In genomic region chr7:81074546-81074945, GRCm38 (mm10) we compare ENCODE assay signal across 9 mouse cellular contexts. TPM values are rescaled to one million over a fixed set of nuclear protein-coding genes. Genes with fewer than 3 reads are reported as not detected.
DNase-seq lines count a peak whose midpoint lies in the region; ATAC-seq lines count a peak whose summit lies in the region.
"Had no signal": no experiment of that assay in that cellular context is flagged by ENCODE, and none has a peak within 500 bp of the region (broad histone marks: within the 10 kb centered on the region; RNA-seq: fewer than 3 reads in every experiment).

No protein-coding gene starts in this region.

- H3K27me3 ChIP-seq in embryonic facial prominence, embryonic 10.5 days (replicated peaks; ENCODE audit: low read depth, poor library complexity, severe bottlenecking): 0 out of 2 replicates have a peak, but pooled peaks cover 5% of the 10 kb centered on the region
- H3K27me3 ChIP-seq in liver, embryonic 15.5 days: peaks cover 4% of the 10 kb centered on the region; the same call in 1 of the 2 replicates

- peak; percentile 92 for DNase-seq in heart, adult 11 months
- no peak for DNase-seq in heart, postnatal 25 days (ENCODE audit: low spot score)
- DNase-seq in 416B (ENCODE audit: low read depth): peak; percentile 61
- peak; percentile 54 for DNase-seq in embryonic facial prominence, embryonic 10.5 days (ENCODE audit: low spot score)
- DNase-seq in right cerebral cortex, adult 18-20 months: no peak
- no peak for DNase-seq in adrenal gland, adult 8-10 months
- DNase-seq in spleen, postnatal 10 days (ENCODE audit: low spot score in 2 of 2): no peak
- DNase-seq: cerebellum, postnatal 25 days had no signal

- no peak overlapping the region for H3K4me3 ChIP-seq in embryonic facial prominence, embryonic 10.5 days
- no peak overlapping the region for H3K4me3 ChIP-seq in liver, embryonic 15.5 days (replicated peaks)

- H3K4me1 ChIP-seq in embryonic facial prominence, embryonic 10.5 days: peaks cover 36% of the 10 kb centered on the region
- H3K4me1 ChIP-seq in liver, embryonic 15.5 days (replicated peaks): peaks cover 19% of the 10 kb centered on the region

- H3K9me3 ChIP-seq in embryonic facial prominence, embryonic 10.5 days: no peaks in the 10 kb centered on the region
- no peaks in the 10 kb centered on the region for H3K9me3 ChIP-seq in liver, embryonic 15.5 days (replicated peaks)

- H3K36me3 ChIP-seq in embryonic facial prominence, embryonic 10.5 days (replicated peaks): no peaks in the 10 kb centered on the region
- no peaks in the 10 kb centered on the region for H3K36me3 ChIP-seq in liver, embryonic 15.5 days (replicated peaks)

- peak overlapping the region; percentile 16; the same call in 1 of the 2 replicates for H3K27ac ChIP-seq in embryonic facial prominence, embryonic 10.5 days (replicated peaks)
- 0 out of 2 replicates have a peak overlapping the region, but pooled peaks have one; percentile 25 for H3K27ac ChIP-seq in liver, embryonic 15.5 days (replicated peaks)

- peak overlapping the region; percentile 8; the same call in 1 of the 2 replicates for H3K4me2 ChIP-seq in liver, embryonic 15.5 days

- no peak overlapping the region for H3K9ac ChIP-seq in liver, embryonic 15.5 days

- ATAC-seq in liver, embryonic 15.5 days (ENCODE audit: insufficient read depth): peak; percentile 62

- intact Hi-C loops in heart, postnatal 25 days (cut with DNase I): no loop called here

- 45% methylated on average over 9 of the region's 9 CpGs for WGBS in embryonic facial prominence, embryonic 10.5 days
- 21% methylated on average over 9 of the region's 9 CpGs for WGBS in liver, embryonic 15.5 days (ENCODE audit: insufficient replicate concordance)

RNA-seq across cellular contexts. Expression of gene Alpk3, which starts 17.1 kb away (rescaled TPM):
- 100 to 1,000 TPM; 101 to 115 TPM for total RNA-seq in heart, postnatal 25 days (2021)
- 0.11 and 0.20 TPM in 2 replicates for polyA plus RNA-seq in embryonic facial prominence, embryonic 10.5 days (2016; fragmentation: Nextera tagmentation; extraction: Ambion mirVana)
- 0.20 and 0.23 TPM in 2 replicates for polyA plus RNA-seq in liver, embryonic 15.5 days (2015; fragmentation: Nextera tagmentation; extraction: Ambion mirVana)
- under 1 TPM; 0.12 to 0.24 (median 0.19) TPM for total RNA-seq in adrenal gland, adult 8-10 months (2022)

RNA-seq across cellular contexts. Expression of gene Slc28a1, which starts 40.1 kb away (rescaled TPM):
- under 1 TPM; 0.10 to 0.11 TPM for total RNA-seq in heart, postnatal 25 days (2021)
- 0.05 TPM in 1 of 2 replicates, not detected in the other for polyA plus RNA-seq in embryonic facial prominence, embryonic 10.5 days (2016; fragmentation: Nextera tagmentation; extraction: Ambion mirVana)
- 1.0 and 1.1 TPM in 2 replicates for polyA plus RNA-seq in liver, embryonic 15.5 days (2015; fragmentation: Nextera tagmentation; extraction: Ambion mirVana)
- total RNA-seq in adrenal gland, adult 8-10 months (2022): not detected

Comparison
In these comparisons a context has a peak if more than half of its experiments do, and no peak if none do; other contexts are left out.
1. DNase-seq: peak in heart, adult 11 months (single experiment), 416B (single experiment) and embryonic facial prominence, embryonic 10.5 days (single experiment); none in heart, postnatal 25 days (single experiment), right cerebral cortex, adult 18-20 months (single experiment), adrenal gland, adult 8-10 months (single experiment) and spleen, postnatal 10 days (0 of 2).
2. RNA of gene Alpk3, which starts 17.1 kb away (total RNA-seq): 101 to 115 TPM in heart, postnatal 25 days; 0.12 to 0.24 TPM in adrenal gland, adult 8-10 months; every median in the first group is over 10 times any median in the second.